Mouse (Mus musculus) adrenal gland, adult 18-20 months (tissue): ENCODE measurements at regions not wholly inside any gene's neighbourhood (a gene's known extent, or its start where the extent isn't known, plus 50 kb on each side); places are given as distances from the start of the nearest gene placed in this dataset.

Source experiments
- DNase-seq, 2 experiments: peaks; one replicate each; pipeline ENCODE4 v3.0.0; 2021 to 2022; ENCODE audit warnings: low spot score in 2 of 2

GRCm38 (mm10) chr13:62293331-62293730 is 89.6 kb downstream of the Gm3604 start:
- peak in 1 of 2 experiments; percentile 2 for DNase-seq

GRCm38 (mm10) chr13:62286891-62287290 is 96.1 kb downstream of the Gm3604 start:
- no peak for DNase-seq
